Mouse (Mus musculus): ENCODE data around the gene Hyal1.

GRCm38 (mm10) chr9:107599433-107599832 lies 22.7 kb downstream of the Hyal1 start:
- no peak for TF ChIP-seq CTCF (conservative IDR thresholded peaks at IDR 0.05; ENCODE audit: insufficient read depth, insufficient read length, low read depth, low read length)
- TF ChIP-seq POLR2A (IDR thresholded peaks at IDR 0.05; ENCODE audit: low read depth, low read length) = no peak

Measured in kidney, adult 2 months (tissue).